Mouse (Mus musculus): Measurements from ENCODE around the gene Rpl3. TPM values are rescaled to one million over a fixed set of nuclear protein-coding genes. Genes with fewer than 3 reads are reported as not detected.
A peak's percentile ranks its signal among the peaks of the same experiment; 100 is the strongest.

Gene Rpl3
- polyA plus RNA-seq, 1 experiment from 2014 or later, result 633 TPM

- Histone ChIP-seq H3K27me3 (ENCODE audit: control insufficient read depth, insufficient read depth, low read length) (no peaks in the 10 kb centered on the region), H3K4me2 (ENCODE audit: low read depth, low read length) (no peak overlapping the region), H3K9ac (replicated peaks; ENCODE audit: low read depth, low read length) (no peak overlapping the region), H3K4me3 (ENCODE audit: low read depth, low read length) (no peak overlapping the region), H3K36me3 (ENCODE audit: control insufficient read depth, insufficient read depth, low read length) (peaks cover 41% of the 10 kb centered on the region), H3K9me3 (ENCODE audit: control insufficient read depth, low read length) (no peaks in the 10 kb centered on the region), H3K27ac (ENCODE audit: low read depth, low read length) (no peak overlapping the region), H3K4me1 (ENCODE audit: control insufficient read depth, insufficient read depth, low read length) (peaks cover 15% of the 10 kb centered on the region)
- no peak for ATAC-seq (ENCODE audit: low read depth)
- 76% methylated on average over 11 of the region's 11 CpGs for WGBS
Observed at GRCm38 (mm10) chr15:80078058-80078814, 13.4 kb downstream of the Rpl3 start.

GRCm38 (mm10) chr15:80076338-80077136 is 15.1 kb downstream of the Rpl3 start:
- ATAC-seq (ENCODE audit: low read depth), result peak; percentile 43; the same call in 1 of the 2 replicates
- Histone ChIP-seq H3K9ac (replicated peaks; ENCODE audit: low read depth, low read length) (no peak overlapping the region), H3K27ac (ENCODE audit: low read depth, low read length) (no peak overlapping the region)

DNA sequence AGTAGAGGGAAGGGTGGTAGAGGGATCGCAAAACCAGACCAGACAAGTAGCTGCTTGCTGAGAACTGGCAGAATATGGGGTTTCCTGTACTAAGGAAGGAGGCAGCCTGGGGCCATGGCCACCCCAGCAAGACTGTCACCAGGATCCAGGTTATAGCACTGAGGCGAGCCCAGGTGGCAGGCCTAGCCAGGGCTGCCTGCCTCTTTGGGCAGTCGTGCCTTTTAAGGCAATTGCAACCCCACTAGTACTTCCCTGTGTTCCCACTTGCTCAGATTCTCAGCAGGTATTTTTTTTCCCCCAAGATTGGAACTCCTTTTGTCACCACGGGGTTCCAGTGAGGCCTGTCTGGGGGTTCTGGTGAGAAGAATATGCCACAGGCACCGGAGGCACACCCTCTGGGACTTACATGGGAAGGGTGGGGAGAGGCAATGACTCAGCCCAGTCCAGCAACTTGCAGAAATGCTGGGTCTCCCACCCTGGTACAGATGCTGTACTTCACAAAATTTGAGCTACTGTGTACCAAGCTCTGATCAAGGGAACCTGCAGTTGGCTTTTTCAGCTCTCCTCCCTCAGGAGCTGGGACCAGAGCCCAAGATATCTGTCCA is 15.8 kb downstream of the Rpl3 start:
- no peak for ATAC-seq (ENCODE audit: low read depth)
- peaks cover 1% of the 10 kb centered on the region for H3K4me1 ChIP-seq (ENCODE audit: control insufficient read depth, insufficient read depth, low read length)
- H3K9ac ChIP-seq (replicated peaks; ENCODE audit: low read depth, low read length), result no peak overlapping the region
- peaks cover 28% of the 10 kb centered on the region for H3K36me3 ChIP-seq (ENCODE audit: control insufficient read depth, insufficient read depth, low read length)
- H3K9me3 ChIP-seq (ENCODE audit: control insufficient read depth, low read length), result no peaks in the 10 kb centered on the region
- no peak overlapping the region for H3K27ac ChIP-seq (ENCODE audit: low read depth, low read length)
- H3K27me3 ChIP-seq (ENCODE audit: control insufficient read depth, insufficient read depth, low read length), result no peaks in the 10 kb centered on the region
- no peak overlapping the region for H3K4me3 ChIP-seq (ENCODE audit: low read depth, low read length)
- H3K4me2 ChIP-seq (ENCODE audit: low read depth, low read length), result no peak overlapping the region
- WGBS, result 26% methylated on average over 5 of the region's 5 CpGs

More at GRCm38 (mm10) chr15:80076338-80077136, 15.1 kb downstream of the Rpl3 start:
- Histone ChIP-seq H3K4me2 (ENCODE audit: low read depth, low read length) (no peak overlapping the region), H3K4me1 (ENCODE audit: control insufficient read depth, insufficient read depth, low read length) (peaks cover 9% of the 10 kb centered on the region), H3K4me3 (ENCODE audit: low read depth, low read length) (no peak overlapping the region), H3K36me3 (ENCODE audit: control insufficient read depth, insufficient read depth, low read length) (peaks cover 35% of the 10 kb centered on the region), H3K27me3 (ENCODE audit: control insufficient read depth, insufficient read depth, low read length) (no peaks in the 10 kb centered on the region), H3K9me3 (ENCODE audit: control insufficient read depth, low read length) (no peaks in the 10 kb centered on the region)
- WGBS, result 4% methylated on average over 2 of the region's 2 CpGs

GRCm38 (mm10) chr15:80075374-80075694 is 16.3 kb downstream of the Rpl3 start:
- H3K27ac ChIP-seq (ENCODE audit: low read depth, low read length), result no peak overlapping the region
- WGBS, result 41% methylated on average over 3 of the region's 3 CpGs
- H3K27me3 ChIP-seq (ENCODE audit: control insufficient read depth, insufficient read depth, low read length), result no peaks in the 10 kb centered on the region
- peaks cover 26% of the 10 kb centered on the region for H3K36me3 ChIP-seq (ENCODE audit: control insufficient read depth, insufficient read depth, low read length)
- ATAC-seq (ENCODE audit: low read depth), result no peak
- no peak overlapping the region for H3K9ac ChIP-seq (replicated peaks; ENCODE audit: low read depth, low read length)
- no peaks in the 10 kb centered on the region for H3K9me3 ChIP-seq (ENCODE audit: control insufficient read depth, low read length)
- H3K4me2 ChIP-seq (ENCODE audit: low read depth, low read length), result no peak overlapping the region
- H3K4me1 ChIP-seq (ENCODE audit: control insufficient read depth, insufficient read depth, low read length), result no peaks in the 10 kb centered on the region
- no peak overlapping the region for H3K4me3 ChIP-seq (ENCODE audit: low read depth, low read length)

DNA sequence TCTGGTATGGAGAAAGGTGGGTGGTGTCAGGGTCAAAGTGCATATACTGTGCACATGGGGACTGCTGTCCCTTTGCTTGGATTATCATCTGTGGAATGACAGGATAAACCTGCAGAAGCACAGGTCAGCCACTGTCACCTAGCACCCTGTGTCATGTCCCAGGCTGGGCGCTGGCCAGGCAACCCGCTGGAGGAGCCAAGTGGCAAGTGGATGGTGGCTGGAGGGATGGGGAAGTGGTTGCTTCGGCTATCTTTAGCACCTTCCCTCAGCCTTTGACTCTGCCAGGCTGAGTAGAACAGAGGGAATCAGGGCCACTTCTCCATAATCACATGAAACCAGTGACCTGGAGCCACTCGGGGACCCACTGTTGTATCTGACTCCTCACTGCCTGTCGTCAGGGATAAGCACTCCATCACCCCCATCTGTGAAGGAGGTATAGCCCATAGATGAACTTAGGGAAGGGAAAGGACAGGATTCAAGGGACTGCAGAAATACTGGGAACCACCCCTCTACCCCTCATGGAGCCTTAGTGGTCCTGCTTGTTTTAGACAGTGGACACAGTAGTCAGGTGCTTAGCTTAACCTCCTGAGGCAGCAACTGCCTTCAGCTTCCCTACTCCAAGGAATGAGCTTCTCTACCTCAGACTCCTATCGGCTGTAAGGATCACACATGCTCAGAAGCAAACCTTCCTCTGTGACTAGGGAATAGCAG is 16.9 kb downstream of the Rpl3 start:
- no peaks in the 10 kb centered on the region for H3K4me1 ChIP-seq (ENCODE audit: control insufficient read depth, insufficient read depth, low read length)
- H3K36me3 ChIP-seq (ENCODE audit: control insufficient read depth, insufficient read depth, low read length), result peaks cover 23% of the 10 kb centered on the region
- ATAC-seq (ENCODE audit: low read depth), result no peak
- H3K4me2 ChIP-seq (ENCODE audit: low read depth, low read length), result no peak overlapping the region
- H3K4me3 ChIP-seq (ENCODE audit: low read depth, low read length), result no peak overlapping the region
- H3K27ac ChIP-seq (ENCODE audit: low read depth, low read length), result no peak overlapping the region
- H3K27me3 ChIP-seq (ENCODE audit: control insufficient read depth, insufficient read depth, low read length), result no peaks in the 10 kb centered on the region
- no peaks in the 10 kb centered on the region for H3K9me3 ChIP-seq (ENCODE audit: control insufficient read depth, low read length)
- H3K9ac ChIP-seq (replicated peaks; ENCODE audit: low read depth, low read length), result 0 out of 2 replicates have a peak overlapping the region, but pooled peaks have one; percentile 7
- WGBS, result 73% methylated on average over 6 of the region's 6 CpGs

DNA sequence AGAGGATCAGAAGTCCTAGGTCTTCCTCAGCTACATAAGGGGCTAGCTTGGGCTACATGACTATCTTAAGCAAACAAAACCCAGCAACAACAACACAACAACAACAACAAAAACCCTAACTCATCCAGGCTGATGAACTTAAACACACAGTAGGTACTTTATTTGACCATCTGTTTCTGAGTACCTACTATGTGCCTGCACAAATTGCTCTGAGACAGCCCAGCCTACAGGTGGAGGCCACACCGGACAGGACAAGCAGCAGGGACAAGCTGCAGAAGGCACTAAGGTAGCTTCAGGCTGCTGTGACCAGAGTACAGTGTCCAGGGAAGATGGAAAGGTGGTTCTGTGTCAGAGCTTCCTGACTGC is 18.4 kb downstream of the Rpl3 start:
- H3K9me3 ChIP-seq (ENCODE audit: control insufficient read depth, low read length), result no peaks in the 10 kb centered on the region
- no peaks in the 10 kb centered on the region for H3K4me1 ChIP-seq (ENCODE audit: control insufficient read depth, insufficient read depth, low read length)
- H3K4me3 ChIP-seq (ENCODE audit: low read depth, low read length), result no peak overlapping the region
- H3K27me3 ChIP-seq (ENCODE audit: control insufficient read depth, insufficient read depth, low read length), result no peaks in the 10 kb centered on the region
- peaks cover 11% of the 10 kb centered on the region; the same call in 1 of the 2 replicates for H3K36me3 ChIP-seq (ENCODE audit: control insufficient read depth, insufficient read depth, low read length)
- H3K27ac ChIP-seq (ENCODE audit: low read depth, low read length), result no peak overlapping the region
- ATAC-seq (ENCODE audit: low read depth), result no peak
- no peak overlapping the region for H3K9ac ChIP-seq (replicated peaks; ENCODE audit: low read depth, low read length)
- no peak overlapping the region for H3K4me2 ChIP-seq (ENCODE audit: low read depth, low read length)
- WGBS, result 96% methylated on average over 1 of the region's 1 CpGs

DNA sequence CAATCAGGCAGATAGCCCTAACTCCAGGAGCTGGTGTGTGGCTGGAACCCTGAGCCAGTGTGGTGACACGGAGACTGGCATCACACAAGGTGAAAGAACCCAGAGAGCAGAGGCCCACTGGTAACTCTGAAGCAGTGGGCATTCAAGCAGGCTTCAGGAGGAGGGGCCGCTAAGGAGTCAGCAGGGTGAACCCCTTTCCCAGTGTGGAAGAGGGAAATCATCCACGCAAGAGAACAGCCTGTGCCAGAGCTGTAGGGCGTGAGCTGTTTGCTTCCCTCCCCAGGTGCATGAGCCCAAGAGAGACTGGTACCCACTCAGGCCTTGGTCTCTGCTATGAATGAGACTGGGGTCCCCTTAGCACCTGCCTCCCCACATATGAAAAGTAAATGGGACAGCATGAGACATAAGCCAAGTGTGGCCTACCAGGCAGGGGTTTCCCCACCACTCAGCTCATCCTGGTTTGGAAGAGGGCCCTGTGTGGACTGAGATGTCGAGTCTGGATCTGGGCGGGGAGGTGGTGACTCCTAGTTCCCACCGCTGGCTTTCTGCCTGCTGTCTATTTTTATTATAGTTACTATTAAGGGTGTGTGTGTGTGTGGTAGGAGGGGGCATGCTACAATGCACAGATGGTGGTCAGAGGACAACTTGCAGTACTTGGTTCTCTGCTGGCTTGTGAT is 19.0 kb downstream of the Rpl3 start:
- WGBS, result 80% methylated on average over 7 of the region's 7 CpGs
- peaks cover 6% of the 10 kb centered on the region; the same call in 1 of the 2 replicates for H3K36me3 ChIP-seq (ENCODE audit: control insufficient read depth, insufficient read depth, low read length)
- no peak overlapping the region for H3K9ac ChIP-seq (replicated peaks; ENCODE audit: low read depth, low read length)
- no peaks in the 10 kb centered on the region for H3K4me1 ChIP-seq (ENCODE audit: control insufficient read depth, insufficient read depth, low read length)
- ATAC-seq (ENCODE audit: low read depth), result no peak
- H3K4me2 ChIP-seq (ENCODE audit: low read depth, low read length), result no peak overlapping the region
- H3K9me3 ChIP-seq (ENCODE audit: control insufficient read depth, low read length), result no peaks in the 10 kb centered on the region
- no peaks in the 10 kb centered on the region for H3K27me3 ChIP-seq (ENCODE audit: control insufficient read depth, insufficient read depth, low read length)
- no peak overlapping the region for H3K4me3 ChIP-seq (ENCODE audit: low read depth, low read length)
- H3K27ac ChIP-seq (ENCODE audit: low read depth, low read length), result no peak overlapping the region

GRCm38 (mm10) chr15:80071951-80072437 is 19.7 kb downstream of the Rpl3 start:
- Histone ChIP-seq H3K27me3 (ENCODE audit: control insufficient read depth, insufficient read depth, low read length) (no peaks in the 10 kb centered on the region), H3K4me2 (ENCODE audit: low read depth, low read length) (no peak overlapping the region), H3K27ac (ENCODE audit: low read depth, low read length) (no peak overlapping the region), H3K9ac (replicated peaks; ENCODE audit: low read depth, low read length) (no peak overlapping the region), H3K4me1 (ENCODE audit: control insufficient read depth, insufficient read depth, low read length) (no peaks in the 10 kb centered on the region), H3K36me3 (ENCODE audit: control insufficient read depth, insufficient read depth, low read length) (peaks cover 1% of the 10 kb centered on the region; the same call in 1 of the 2 replicates), H3K9me3 (ENCODE audit: control insufficient read depth, low read length) (no peaks in the 10 kb centered on the region), H3K4me3 (ENCODE audit: low read depth, low read length) (no peak overlapping the region)
- WGBS, result 55% methylated on average over 9 of the region's 9 CpGs
- ATAC-seq (ENCODE audit: low read depth), result no peak

All from neural tube, embryonic 14.5 days (tissue).